Mouse (Mus musculus): ENCODE data around the gene Dlg2.

The Dlg2 gene

DNA sequence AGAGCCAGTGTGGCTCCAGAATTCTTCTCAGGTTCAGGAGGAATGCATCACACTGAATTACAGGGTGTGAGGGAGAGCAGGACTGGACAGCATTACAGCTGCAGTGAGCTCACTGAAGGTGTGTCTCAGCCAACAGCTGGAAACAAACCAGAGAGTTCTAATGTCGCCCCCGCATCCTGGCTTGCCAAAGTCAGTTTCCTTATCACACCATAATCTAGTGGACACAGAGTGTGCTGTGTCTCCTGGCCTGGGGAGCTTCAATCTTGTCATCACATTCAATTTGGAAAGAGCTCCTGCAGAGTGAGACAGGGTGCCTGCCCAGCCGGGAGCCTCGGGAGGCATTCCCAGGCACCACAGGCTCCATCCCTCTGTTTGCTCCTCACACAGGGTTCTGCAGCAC is 1981.3 kb downstream of the Dlg2 start:
- DNase-seq (ENCODE audit: low spot score in 2 of 2) = no peak

DNA sequence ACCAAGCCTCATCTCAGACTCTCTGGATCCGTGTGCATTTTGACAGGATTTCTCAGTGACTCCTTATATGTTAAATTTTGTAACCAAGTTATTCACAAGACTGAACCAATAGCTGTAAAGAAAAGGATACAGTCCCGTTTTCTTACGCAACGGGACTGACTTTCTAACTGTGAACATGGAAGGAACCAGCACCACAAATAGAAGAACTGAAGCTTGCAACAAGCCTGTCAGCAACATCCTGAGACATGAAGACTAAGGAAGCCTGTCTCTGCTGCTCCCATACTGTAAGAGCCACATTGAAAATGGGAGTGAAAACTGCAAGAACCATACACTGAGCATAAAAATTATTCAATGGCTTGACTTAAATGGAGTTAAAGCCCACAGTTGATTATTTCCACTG is 1981.8 kb downstream of the Dlg2 start:
- no peak for DNase-seq (ENCODE audit: low spot score in 2 of 2)

DNA sequence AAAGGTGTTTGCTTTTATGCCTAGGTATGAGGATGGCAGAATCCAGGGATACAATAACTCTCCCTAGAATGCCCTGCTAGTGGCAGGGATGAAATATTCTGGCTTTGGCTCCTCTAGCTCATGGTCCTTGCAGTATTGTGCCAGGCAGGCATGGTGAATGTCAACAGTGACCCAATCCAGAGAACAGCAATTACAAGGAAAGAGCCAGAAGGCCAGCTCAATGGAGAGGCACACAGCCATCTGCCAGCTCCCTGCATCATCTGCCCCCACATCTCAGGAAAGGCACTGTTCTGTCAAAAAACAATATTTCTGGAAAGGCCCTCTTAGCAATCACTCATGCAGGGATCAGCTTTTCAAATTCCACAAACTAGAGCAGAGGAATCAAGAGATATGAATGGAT is 1984.1 kb downstream of the Dlg2 start:
- no peak for DNase-seq (ENCODE audit: low spot score in 2 of 2)

DNA sequence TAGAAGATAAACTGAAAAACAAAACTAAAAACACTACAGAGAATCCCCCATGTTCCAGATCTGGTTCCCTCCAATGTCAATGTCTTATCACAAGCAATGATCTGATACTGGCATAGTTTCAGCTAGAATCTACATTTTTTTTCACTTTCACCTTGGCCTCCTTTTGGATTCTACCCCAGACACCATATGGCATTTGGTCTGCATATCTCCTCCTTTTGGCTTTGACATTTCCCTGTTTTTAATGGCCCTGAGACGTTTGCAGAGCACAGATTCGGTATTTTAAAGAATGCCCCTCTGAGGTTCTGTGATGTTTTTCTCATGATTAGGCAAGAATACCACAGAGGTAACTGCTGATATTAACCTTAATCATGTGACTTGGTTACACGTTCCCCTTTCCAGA is 1984.8 kb downstream of the Dlg2 start:
- DNase-seq (ENCODE audit: low spot score in 2 of 2) = no peak

DNA sequence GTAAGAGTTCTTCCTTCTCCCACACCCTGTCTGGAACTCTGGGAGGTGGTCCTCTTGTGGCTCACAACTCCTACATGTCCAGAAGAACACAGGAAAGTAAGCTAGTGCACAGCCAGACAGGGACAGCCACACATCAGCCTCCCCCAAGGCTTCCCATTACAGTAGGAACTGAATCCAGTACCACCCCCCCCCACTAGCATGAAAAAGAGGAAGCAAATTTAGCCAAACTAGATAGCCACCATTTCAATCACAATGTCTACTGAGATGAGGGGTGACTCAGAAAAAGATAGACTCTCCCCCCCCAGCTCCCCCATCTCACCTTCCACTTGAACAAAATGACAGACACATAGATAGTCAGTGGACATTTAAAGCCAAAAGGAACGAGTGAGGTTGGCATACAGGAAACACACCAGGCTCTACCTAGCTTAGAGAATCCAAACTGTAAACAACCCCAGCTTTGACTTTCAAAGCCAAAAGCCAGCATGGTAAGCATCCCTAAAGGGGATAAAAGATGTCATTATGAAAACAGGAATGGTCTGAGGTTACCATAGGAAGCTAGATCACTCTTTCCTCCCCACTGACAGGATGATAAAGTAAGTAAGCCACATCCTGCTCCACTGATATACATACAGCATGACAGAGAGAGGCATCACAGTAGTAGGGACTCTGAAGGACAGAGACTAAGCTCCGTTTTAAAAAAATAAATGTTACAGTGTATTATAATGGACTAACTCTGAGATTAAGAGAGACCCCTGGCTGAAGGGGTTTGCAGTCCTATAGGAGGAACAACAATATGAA is 1986.8 kb downstream of the Dlg2 start:
- no peak for DNase-seq (ENCODE audit: low spot score in 2 of 2)

DNA sequence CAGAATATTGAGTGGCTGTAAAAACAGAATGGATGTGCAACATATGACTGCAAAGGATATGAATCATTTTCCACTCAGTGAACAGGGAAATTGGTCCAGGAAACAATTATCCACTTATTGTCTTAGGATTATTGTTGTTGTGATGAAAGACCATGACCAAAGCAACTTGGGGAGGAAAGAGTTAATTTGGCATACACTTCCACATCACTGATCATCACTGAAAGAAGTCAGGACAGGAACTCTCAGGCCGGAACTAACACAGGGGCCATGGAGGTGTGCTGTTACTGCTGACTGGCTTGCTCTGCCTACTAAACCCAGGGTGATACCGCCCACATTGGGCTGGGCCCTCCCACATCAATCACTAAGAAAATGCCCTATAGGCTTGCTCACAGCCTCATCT is 1987.8 kb downstream of the Dlg2 start:
- no peak for DNase-seq (ENCODE audit: low spot score in 2 of 2)

DNA sequence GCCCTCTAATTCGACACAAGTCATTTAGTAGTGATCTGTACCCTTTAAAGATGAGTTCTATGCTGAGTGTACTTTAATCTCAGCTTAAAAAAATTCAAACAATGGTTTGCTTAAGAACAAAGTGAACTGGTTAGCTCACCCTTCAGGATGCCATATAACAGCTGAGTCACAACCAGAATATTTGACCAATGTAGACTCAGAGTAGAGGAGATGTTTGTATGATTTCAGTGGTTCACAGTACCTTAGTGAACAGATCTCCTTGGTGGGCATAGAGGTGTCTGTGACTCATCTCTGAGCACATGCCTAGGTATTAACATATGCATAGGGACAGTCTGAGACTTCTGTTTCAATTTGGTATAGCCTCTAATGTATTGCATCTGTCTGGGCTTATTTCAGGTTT is 2002.7 kb downstream of the Dlg2 start:
- no peak for DNase-seq (ENCODE audit: low spot score in 2 of 2)

DNA sequence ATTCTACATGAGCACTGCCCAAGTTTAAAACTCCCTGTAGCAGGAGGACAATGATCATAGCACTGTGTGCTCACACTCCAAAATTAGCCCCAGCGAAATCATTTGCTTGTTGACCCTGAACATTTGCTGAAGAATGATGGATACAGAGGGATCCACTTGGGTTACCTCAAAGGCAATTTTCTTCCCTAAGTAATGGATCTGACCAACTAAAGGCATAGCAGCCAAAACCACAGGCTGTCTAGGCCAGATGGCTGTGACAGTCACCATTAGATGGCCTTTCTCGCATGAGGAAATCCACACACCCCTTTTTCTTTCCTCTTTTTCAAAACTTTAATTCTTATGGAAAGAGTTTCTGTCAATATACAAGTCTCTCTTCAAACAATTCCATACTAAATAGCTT is 2003.3 kb downstream of the Dlg2 start:
- DNase-seq (ENCODE audit: low spot score in 2 of 2) = no peak

DNA sequence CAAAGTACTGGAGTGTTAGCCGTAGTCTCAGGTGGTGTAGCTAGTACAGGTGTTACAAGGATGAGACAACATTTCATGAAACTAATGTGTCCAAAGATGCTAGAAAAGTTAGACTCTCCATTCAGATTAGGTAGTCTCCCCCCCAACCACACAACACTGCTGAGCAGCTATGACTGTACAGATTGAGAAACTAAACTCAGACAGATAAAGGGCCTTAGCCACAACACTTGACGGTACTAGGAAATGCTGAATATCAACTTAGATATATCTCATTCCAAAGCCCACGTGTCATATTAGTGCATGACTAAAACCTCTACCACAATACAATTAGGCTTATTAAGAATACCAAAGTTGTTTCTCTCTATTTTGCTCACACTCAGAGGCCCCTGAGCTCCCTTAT is 2006.9 kb downstream of the Dlg2 start:
- DNase-seq (ENCODE audit: low spot score in 2 of 2) = no peak

DNA sequence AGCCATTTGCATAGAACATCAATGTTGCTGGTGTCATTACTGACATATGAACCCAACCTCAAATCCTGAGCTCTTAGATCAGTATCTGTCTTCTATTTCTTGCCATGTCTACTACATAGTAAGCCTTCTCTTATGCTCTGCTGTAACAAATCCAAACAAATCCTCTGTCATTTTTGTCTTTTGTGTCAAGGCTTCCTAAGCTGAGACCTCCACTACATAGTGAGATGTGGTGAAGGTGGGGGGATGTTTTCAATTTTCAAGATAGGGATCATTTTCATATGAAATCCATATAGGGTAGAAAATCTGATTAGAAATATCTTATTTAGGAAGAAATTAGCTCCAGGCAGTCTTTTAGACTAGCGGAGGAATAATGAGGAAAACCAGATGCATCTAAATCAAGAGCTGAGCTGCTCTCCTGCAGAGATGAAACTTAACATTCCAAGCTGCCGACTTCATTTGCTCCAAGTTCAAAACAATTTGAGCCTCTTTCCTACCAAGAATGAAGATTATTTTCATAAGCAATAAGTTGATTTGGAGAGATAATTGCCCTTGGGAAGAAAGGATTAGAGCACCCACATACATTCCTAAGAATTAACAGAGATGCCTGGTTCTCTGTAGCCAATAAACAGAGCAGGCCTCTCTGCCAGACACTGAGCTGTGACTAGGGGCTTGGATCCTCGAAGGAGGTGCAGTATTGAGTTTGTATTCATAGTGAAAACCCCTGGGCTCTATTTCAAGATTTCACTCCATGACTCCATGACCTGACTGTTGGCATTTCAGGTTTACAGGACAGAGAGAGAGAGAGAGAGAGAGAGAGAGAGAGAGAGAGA is 2009.6 kb downstream of the Dlg2 start:
- DNase-seq (ENCODE audit: low spot score in 2 of 2) = no peak

DNA sequence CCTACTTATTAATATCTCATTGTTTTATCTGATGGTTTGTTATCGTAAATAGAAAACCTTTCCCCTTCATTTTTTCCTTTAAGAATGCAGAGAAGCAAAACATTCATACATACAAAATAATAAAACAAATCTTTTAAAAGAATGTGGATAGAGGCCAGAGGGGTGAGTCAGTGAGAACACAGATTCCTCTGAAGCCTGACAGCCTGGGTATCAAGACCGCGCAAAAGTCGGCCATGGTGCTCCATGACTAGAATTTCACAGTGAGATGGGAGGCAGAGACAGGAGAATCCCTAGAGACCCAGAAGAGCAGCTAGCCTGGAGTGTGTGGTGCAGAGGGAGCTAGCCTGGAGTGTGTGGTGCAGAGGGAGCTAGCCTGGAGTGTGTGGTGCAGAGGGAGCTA is 2010.4 kb downstream of the Dlg2 start:
- DNase-seq (ENCODE audit: low spot score in 2 of 2) = no peak

DNA sequence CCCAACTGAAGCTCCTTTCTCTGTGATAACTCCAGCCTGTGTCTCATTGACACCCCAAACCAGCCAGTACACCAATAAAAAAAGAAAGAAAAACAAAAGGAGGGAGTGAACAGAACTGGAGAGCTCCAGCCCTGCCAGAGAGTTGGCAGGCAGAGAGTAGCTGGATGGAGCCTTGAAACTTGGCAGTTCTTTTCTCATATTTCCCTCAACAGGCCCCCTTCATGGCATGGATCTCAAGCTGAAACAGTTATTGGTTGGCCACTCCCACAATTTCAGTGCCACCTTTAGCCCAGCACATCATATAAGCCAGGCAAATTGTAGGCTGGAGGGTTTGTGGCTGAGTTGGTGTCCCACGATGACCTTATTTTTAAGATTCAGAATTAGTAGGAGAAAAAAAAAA is 2015.8 kb downstream of the Dlg2 start:
- DNase-seq (ENCODE audit: low spot score in 2 of 2) = no peak

DNA sequence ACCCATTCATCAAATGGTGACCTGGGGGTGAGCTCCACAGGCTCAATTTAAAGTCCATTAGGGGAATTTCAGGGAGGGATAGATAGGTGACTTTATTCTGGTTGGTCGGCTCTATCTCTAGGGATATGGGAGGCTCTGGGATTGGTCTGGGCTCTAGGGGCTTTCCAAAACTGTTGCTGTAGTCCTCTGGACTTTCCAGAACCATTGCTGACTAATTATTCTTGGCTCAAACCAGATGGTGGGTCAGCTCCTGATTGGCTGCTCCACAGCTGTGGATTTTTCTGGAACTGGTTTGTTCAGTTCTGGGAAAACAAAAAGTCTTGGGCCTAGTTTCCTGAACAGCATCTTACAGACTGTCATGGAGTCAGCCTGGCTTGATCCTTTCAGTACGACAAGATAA is 2017.0 kb downstream of the Dlg2 start:
- no peak for DNase-seq (ENCODE audit: low spot score in 2 of 2)
